Mouse (Mus musculus) stomach, postnatal 0 days (tissue): Measurements from ENCODE around the gene Lamc3. TPM values are rescaled to one million over a fixed set of nuclear protein-coding genes. Genes with fewer than 3 reads are reported as not detected.

Experiments
- ATAC-seq: fragments of 200-750 bp; cut with Nextera tagmentation; 2 replicates; pipeline ENCODE4 v1.8.0; 2017; ENCODE audit not compliant: low FRiP score, low TSS enrichment
- DNase-seq: peaks from one replicate; pipeline ENCODE4 v3.0.0-alpha.2; 2016; ENCODE audit warnings: low spot score
- H3K27ac ChIP-seq: fragments of 300-500 bp; sonication (generic); replicated peaks from 2 replicates; pipeline ENCODE4 v1.5.1; 2014; ENCODE audit warnings: mild to moderate bottlenecking, control low read depth
- H3K27me3 ChIP-seq: fragments of 300-500 bp; sonication (generic); 2 replicates; pipeline ENCODE4 v1.6.1; 2014; ENCODE audit warnings: low read length; ENCODE audit not compliant: control insufficient read depth, insufficient read depth
- H3K36me3 ChIP-seq: fragments of 300-500 bp; sonication (generic); 2 replicates; pipeline ENCODE4 v1.6.1; 2014; ENCODE audit warnings: low read length, mixed read lengths; ENCODE audit not compliant: control insufficient read depth, insufficient read depth
- H3K4me1 ChIP-seq: fragments of 300-500 bp; sonication (generic); replicated peaks from 2 replicates; pipeline ENCODE4 v1.6.1; 2014; ENCODE audit warnings: antibody characterized with exemption; ENCODE audit not compliant: control insufficient read depth, insufficient read depth
- H3K4me2 ChIP-seq: fragments of 300-500 bp; sonication (generic); replicated peaks from 2 replicates; pipeline ENCODE4 v1.6.1; 2014; ENCODE audit warnings: low read depth, mild to moderate bottlenecking, control low read depth, moderate library complexity
- H3K4me3 ChIP-seq: fragments of 300-500 bp; sonication (generic); 2 replicates; pipeline ENCODE4 v1.5.1; 2014; ENCODE audit warnings: low read depth, low read length, control low read depth
- H3K9ac ChIP-seq: fragments of 300-500 bp; sonication (generic); 2 replicates; pipeline ENCODE4 v1.6.1; 2014; ENCODE audit warnings: mild to moderate bottlenecking, low read length, control low read depth, mixed read lengths
- H3K9me3 ChIP-seq: fragments of 300-500 bp; sonication (generic); 2 replicates; pipeline ENCODE4 v1.6.1; 2016; ENCODE audit warnings: low read length; ENCODE audit not compliant: control insufficient read depth
- CTCF ChIP-seq: IDR thresholded peaks from 2 replicates; pipeline ENCODE4 v1.5.1; 2016; ENCODE audit warnings: antibody characterized with exemption, low read depth, mild to moderate bottlenecking, moderate library complexity
- EP300 ChIP-seq: optimal IDR thresholded peaks from 2 replicates; pipeline ENCODE3; 2016; ENCODE audit warnings: antibody characterized with exemption
- WGBS: fragments of 180-500 bp; shearing (Covaris S2); extraction: QIAGEN DNeasy Blood & Tissue Kit; methylation state at CpG from one replicate; pipeline ENCODE4 v1.1.7; 2014; 5-methylcytosine and 5-hydroxymethylcytosine counted together
- polyA plus RNA-seq: library from polyadenylated mRNA; unstranded; fragments of >200 nt; fragmentation: Nextera tagmentation; extraction: Ambion mirVana; gene quantifications from 2 replicates; pipeline ENCODE4 v1.2.1, GENCODE M21; 2015

Lamc3 gene
- polyA plus RNA-seq = 0.79 and 0.80 TPM in 2 replicates

- Histone ChIP-seq H3K9me3 (no peaks in the 10 kb centered on the region), H3K4me3 (peak within 1 kb of the TSS; percentile 22; the same call in 1 of the 2 replicates), H3K27ac (no peak within 1 kb of the TSS), H3K27me3 (peaks cover 2% of the 10 kb centered on the region; the same call in 1 of the 2 replicates), H3K36me3 (no peaks in the 10 kb centered on the region), H3K4me2 (peak within 1 kb of the TSS; percentile 45), H3K9ac (no peak within 1 kb of the TSS), H3K4me1 (no peaks in the 10 kb centered on the region)
- peak; percentile 58; the same call in 1 of the 2 replicates for ATAC-seq
- 5% methylated on average over 26 of the region's 26 CpGs for WGBS
- TF ChIP-seq CTCF = peak; percentile 85
- TF ChIP-seq EP300 = no peak
- DNase-seq = peak; percentile 75
Observed at GRCm38 (mm10) chr2:31887030-31887429, at the start of gene Lamc3. Lamc3 (plus strand) TSS chr2:31887291.

DNA sequence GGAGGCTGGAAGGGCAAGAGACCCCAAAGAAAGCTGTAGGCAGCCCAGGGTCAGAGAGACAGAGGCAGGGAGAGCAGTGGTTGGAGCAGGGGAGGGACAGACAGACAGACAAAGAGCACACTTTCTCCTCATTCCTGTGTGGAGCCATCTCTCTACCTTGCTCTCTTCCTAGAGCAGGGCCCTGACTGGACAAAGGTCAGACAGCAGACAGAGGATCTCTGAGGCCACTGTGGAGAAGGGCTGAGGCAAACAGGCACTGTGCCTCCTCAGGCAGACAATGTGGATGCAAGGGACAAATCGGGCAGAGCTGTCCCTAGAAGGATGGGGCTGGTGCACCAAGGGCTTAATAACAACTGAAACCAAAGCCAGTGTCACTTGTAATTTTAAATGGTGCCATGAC is 48.2 kb upstream of the Lamc3 start:
- no peaks in the 10 kb centered on the region; the same call in 1 of the 2 replicates for H3K27me3 ChIP-seq
- no peak for ATAC-seq

GRCm38 (mm10) chr2:31844729-31845136 is 42.4 kb upstream of the Lamc3 start:
- Histone ChIP-seq H3K36me3 (no peaks in the 10 kb centered on the region), H3K4me1 (peaks cover 3% of the 10 kb centered on the region; the same call in 1 of the 2 replicates), H3K9me3 (no peaks in the 10 kb centered on the region), H3K4me3 (no peak overlapping the region), H3K4me2 (no peak overlapping the region), H3K9ac (no peak overlapping the region), H3K27ac (no peak overlapping the region), H3K27me3 (no peaks in the 10 kb centered on the region; the same call in none of the 2 replicates)
- WGBS = 8% methylated on average over 10 of the region's 10 CpGs
- no peak for ATAC-seq
- no peak for TF ChIP-seq EP300
- no peak for TF ChIP-seq CTCF
- DNase-seq = no peak

More for the DNA sequence above, 48.2 kb upstream of the Lamc3 start:
- no peak overlapping the region for H3K4me3 ChIP-seq
- 62% methylated on average over 1 of the region's 1 CpGs for WGBS
- no peaks in the 10 kb centered on the region for H3K4me1 ChIP-seq
- DNase-seq = no peak
- no peak overlapping the region for H3K27ac ChIP-seq
- H3K36me3 ChIP-seq = no peaks in the 10 kb centered on the region
- no peak overlapping the region for H3K9ac ChIP-seq
- H3K9me3 ChIP-seq = no peaks in the 10 kb centered on the region
- no peak for TF ChIP-seq CTCF
- H3K4me2 ChIP-seq = no peak overlapping the region

DNA sequence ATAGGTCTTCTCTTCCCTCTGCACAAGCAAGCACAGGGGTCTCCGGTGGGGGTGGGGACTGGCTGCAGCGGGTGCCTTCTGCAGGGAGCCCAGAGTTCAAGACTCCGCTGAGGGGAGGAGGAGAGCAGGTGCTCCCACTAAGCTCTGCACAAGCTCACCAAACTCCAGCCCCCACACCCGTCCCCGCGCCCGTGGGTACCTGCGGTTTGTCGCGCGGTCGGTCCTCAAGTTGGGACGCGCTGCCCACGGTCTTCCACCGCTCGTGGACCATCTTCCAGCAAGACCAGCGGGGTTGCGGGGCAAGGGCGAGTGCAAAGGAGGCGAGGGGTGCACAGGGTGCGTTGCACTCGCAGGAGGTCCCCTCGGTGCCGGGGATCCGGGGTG is 41.6 kb upstream of the Lamc3 start:
- H3K27ac ChIP-seq = no peak overlapping the region
- H3K9ac ChIP-seq = peak overlapping the region; percentile 47
- DNase-seq (no peak), ATAC-seq (no peak)
- H3K4me2 ChIP-seq = peak overlapping the region; percentile 75
- H3K27me3 ChIP-seq = no peaks in the 10 kb centered on the region; the same call in none of the 2 replicates
- H3K4me3 ChIP-seq = peak overlapping the region; percentile 52
- H3K36me3 ChIP-seq = no peaks in the 10 kb centered on the region
- no peaks in the 10 kb centered on the region for H3K9me3 ChIP-seq
- TF ChIP-seq EP300 (no peak), CTCF (no peak)
- H3K4me1 ChIP-seq = peaks cover 3% of the 10 kb centered on the region; the same call in 1 of the 2 replicates
- WGBS = 2% methylated on average over 23 of the region's 26 CpGs

GRCm38 (mm10) chr2:31845896-31846691 is 41.0 kb upstream of the Lamc3 start, which contains the start of gene Fibcd1:
Fibcd1 (minus strand) TSS chr2:31846005.
- no peak for ATAC-seq
- Histone ChIP-seq H3K27me3 (no peaks in the 10 kb centered on the region; the same call in none of the 2 replicates), H3K9ac (peak within 1 kb of the TSS; percentile 47), H3K4me3 (peak within 1 kb of the TSS; percentile 52), H3K9me3 (no peaks in the 10 kb centered on the region), H3K36me3 (no peaks in the 10 kb centered on the region), H3K4me2 (peak within 1 kb of the TSS; percentile 75), H3K4me1 (peaks cover 3% of the 10 kb centered on the region; the same call in 1 of the 2 replicates), H3K27ac (no peak within 1 kb of the TSS)
- TF ChIP-seq EP300 (no peak), CTCF (no peak)
- WGBS = under 1% methylated on average over 58 of the region's 88 CpGs
- peak; percentile 30 for DNase-seq
